Mouse (Mus musculus): ENCODE measurements at regions not wholly inside any gene's neighbourhood (a gene's known extent, or its start where the extent isn't known, plus 50 kb on each side); places are given as distances from the start of the nearest gene placed in this dataset.

GRCm38 (mm10) chr10:119024425-119024824 lies 154.4 kb upstream of the Dyrk2 start:
- TF ChIP-seq CTCF (IDR thresholded peaks at IDR 0.05; ENCODE audit: low read depth, low read length) (no peak), POLR2A (IDR thresholded peaks at IDR 0.05; ENCODE audit: insufficient read depth, low read length) (no peak)
